Mouse (Mus musculus): Measurements from ENCODE around the gene Kmt2e.
A peak's percentile ranks its signal among the peaks of the same experiment; 100 is the strongest.

Kmt2e gene

DNA sequence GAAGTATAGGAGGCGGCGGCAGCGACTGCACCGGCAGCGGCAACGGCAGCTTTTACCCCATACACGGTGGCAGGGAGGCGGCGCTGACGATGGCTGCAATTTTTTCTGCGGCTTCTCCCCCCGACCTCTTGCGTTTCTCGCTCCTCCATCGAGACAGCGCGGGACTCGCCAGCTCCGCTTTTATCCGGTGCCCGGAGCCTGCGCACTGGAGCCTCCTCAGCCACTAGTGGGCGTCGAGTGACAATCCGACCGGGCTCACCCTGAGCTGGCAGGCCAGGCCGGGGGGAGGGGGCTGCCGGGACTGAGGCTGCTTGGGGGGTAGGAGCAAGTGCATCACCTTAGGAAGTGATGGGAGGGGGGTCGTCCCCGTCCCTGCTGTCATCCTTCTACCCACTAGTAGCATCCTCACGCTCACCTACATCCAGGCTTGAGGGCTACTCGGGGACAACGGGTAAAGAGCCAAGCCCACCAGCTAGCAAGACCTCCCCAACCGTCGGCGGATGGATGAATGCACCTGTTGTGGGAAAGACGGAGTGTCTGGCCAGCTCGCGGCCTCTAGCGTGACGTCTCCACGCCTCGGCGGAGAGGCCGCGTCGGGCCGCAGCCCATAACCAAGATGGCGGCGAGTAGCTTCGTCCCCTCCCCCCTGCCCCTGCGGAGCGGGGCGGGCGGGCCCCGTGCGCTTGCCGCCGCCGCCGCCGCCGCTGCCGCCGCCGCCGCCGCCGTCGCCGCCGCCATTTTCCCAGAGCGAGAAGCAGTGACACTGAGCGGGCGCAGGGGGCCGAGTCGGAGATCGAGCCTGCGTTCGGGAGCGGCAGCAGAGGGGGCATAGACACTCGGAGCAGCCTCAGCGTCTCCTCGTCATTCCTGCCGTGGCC, at the start of gene Kmt2e:
Gene Kmt2e, plus strand, starts transcription at position 722 of the 878 bp plus-strand sequence.
- peak; percentile 93 for DNase-seq (ENCODE audit: low spot score in 2 of 2)

DNA sequence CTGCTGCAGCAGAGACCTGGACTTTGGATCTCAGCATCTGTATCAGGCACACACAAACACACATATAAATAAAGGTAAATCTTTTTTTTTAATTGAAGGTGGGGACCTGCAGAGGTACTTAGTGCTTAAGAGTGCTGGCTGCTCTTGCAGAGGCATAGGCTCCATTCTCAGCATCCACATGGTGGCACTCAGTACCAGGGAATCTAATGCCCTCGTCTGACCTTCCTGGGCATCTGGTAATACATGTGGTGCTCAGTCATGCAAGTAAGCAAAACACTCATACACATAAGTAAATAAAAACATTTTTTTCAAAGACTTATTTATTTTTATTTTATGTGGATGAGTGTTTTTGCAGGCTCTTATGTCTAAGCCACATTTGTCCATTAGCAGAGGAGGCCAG, 49.1 kb upstream of the Kmt2e start:
- no peak for DNase-seq (ENCODE audit: low spot score in 2 of 2)

GRCm38 (mm10) chr5:23385763-23386217, 48.5 kb upstream of the Kmt2e start:
- no peak for DNase-seq (ENCODE audit: low spot score in 2 of 2)

- peak; percentile 73 to 84 for DNase-seq (ENCODE audit: low spot score in 2 of 2)
Observed at GRCm38 (mm10) chr5:23386562-23387312, 47.5 kb upstream of the Kmt2e start.

DNA sequence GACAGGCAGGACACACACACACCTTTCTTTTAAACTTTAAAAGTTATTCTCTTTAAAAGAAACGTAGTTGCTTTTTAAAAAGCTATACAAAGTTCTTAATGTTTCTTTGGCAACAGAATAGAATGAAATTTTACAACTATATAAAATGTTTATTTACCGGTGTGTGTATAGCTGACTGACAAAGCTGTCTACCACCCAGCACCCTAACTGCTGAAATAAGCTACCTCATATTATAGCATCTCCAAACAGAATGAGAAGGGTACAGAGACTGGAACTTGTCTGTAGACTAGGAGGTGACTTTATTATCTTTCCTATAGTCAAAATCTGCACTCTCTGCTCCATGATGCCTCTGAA, 47.0 kb upstream of the Kmt2e start:
- DNase-seq (ENCODE audit: low spot score in 2 of 2): no peak

DNA sequence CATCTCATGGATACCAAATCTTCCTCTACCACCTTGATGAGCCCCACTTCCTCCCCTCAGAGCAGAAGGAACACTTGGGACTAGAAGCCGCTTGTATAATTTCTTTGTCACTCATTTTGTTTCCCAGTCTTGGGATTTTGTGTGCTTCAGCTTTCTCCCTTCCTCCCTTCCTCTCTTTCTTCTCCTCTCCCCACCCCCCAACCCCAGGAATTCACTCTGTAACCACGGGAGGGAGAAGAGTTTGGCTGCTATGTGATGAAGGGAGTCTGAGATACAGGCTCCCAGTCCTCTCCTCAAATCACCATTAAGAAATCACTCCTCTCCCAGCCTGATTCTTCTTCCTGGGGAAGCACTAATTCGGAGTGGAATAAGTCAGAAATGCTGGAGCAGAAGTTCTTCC, 46.1 kb upstream of the Kmt2e start:
- DNase-seq (ENCODE audit: low spot score in 2 of 2): no peak

GRCm38 (mm10) chr5:23389601-23390305, 44.5 kb upstream of the Kmt2e start:
- no peak for DNase-seq (ENCODE audit: low spot score in 2 of 2)

- DNase-seq (ENCODE audit: low spot score in 2 of 2): no peak
Observed at GRCm38 (mm10) chr5:23391714-23392113, 42.5 kb upstream of the Kmt2e start.

DNA sequence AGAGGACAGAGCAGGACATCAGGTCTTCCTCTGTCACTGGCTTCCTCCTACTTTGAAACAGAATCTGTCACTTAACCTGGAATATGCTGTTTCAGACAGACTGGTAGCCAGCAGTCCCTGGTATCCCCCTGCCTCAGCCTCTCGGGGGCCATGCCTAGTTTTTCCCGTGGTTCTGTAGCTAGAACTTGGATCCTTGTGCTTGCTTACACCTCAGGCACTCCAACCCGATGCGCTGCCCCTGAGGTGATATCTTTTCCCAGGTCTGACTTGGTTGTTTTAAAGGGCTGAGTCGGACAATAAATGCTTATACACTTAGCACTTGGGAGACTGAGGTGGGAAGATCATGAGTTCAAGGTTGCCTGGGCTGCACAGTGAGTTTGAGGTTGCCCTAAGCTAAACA, 40.4 kb upstream of the Kmt2e start:
- no peak for DNase-seq (ENCODE audit: low spot score in 2 of 2)

GRCm38 (mm10) chr5:23394366-23395145, 39.7 kb upstream of the Kmt2e start:
- no peak for DNase-seq (ENCODE audit: low spot score in 2 of 2)

GRCm38 (mm10) chr5:23395721-23396120, 38.5 kb upstream of the Kmt2e start:
- no peak for DNase-seq (ENCODE audit: low spot score in 2 of 2)

GRCm38 (mm10) chr5:23396756-23397155, 37.5 kb upstream of the Kmt2e start:
- DNase-seq (ENCODE audit: low spot score in 2 of 2): no peak

GRCm38 (mm10) chr5:23400156-23400555, 34.1 kb upstream of the Kmt2e start:
- DNase-seq (ENCODE audit: low spot score in 2 of 2): no peak

DNA sequence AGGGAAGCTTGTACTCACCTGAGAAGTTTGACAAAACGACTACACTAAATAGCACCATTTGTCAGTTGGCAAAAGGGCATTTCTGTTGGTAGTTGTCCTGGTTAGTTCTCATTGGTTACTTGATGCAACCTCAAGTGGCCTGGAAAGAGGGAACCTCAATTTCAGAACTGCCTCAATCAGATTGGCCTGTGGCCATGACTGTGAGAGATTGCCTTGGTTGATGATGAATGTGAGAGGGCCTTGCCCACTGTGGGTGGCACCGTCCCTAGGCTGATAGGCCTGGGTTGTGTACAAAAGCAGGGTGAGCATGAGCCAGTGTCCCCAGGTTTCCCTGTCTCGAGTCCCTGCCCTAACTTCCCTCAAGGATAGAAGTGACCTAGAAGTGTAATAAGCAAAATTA, 33.4 kb upstream of the Kmt2e start:
- DNase-seq (ENCODE audit: low spot score in 2 of 2): no peak

- DNase-seq (ENCODE audit: low spot score in 2 of 2): no peak
Observed at GRCm38 (mm10) chr5:23401368-23401767, 32.9 kb upstream of the Kmt2e start.

- no peak for DNase-seq (ENCODE audit: low spot score in 2 of 2)
Observed at GRCm38 (mm10) chr5:23401999-23402398, 32.2 kb upstream of the Kmt2e start.

DNA sequence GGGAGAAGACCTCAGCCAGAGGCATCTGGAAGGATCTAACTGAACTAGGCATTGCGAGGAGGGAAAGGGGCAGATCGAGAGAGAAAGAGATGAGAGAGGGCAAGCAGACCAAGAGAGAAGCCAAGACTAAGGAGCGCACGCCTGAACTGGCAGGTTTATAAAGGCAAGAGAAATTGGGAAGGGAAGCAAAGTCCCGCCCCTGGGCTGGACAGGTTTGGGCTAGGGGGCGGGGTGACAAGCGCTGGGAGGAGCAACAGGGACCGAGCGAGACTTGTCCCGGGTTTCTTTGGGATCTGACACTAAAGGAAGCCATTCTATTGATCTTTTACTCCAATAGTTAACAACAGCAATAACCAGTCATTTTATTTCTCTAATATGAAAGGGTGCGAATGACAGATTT, 31.1 kb upstream of the Kmt2e start:
- DNase-seq (ENCODE audit: low spot score in 2 of 2): no peak

DNA sequence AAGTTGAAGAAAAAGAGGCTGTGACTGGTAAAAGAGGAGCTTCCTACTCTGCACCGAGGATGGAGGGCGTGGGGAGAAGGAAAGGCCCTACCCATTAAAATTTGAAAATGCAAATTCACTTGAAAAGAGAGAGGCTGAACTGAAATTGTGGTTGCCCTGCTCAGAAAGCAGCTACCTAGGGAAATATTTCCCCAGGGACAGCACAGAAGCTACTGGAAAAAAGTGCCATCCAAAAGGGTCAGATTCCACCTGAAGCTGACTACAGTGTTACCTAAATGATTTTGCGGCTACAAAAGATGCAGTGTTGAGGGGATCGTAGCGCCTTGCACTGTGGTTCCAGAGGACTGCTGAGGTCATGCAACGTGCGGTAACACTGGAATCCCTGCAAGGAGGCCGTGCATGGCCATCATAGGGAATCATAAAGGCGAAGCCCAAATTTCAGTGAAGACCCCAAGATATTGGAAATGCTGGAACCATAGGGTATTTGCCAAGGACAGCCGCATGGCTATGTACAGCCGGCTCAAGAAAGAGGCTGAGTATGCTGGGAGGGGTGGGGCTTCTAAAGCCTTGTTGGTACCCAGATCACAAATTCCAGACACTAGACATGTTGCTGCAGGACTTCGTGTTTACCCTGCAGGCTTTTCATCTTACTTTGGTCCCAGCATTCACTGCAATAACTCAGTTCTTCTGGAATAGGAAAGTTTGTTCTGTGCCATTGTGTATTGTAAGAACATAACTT, 28.4 kb upstream of the Kmt2e start:
- DNase-seq (ENCODE audit: low spot score in 2 of 2): no peak

GRCm38 (mm10) chr5:23406405-23406745, 27.9 kb upstream of the Kmt2e start:
- no peak for DNase-seq (ENCODE audit: low spot score in 2 of 2)

- DNase-seq (ENCODE audit: low spot score in 2 of 2): no peak
Observed at GRCm38 (mm10) chr5:23408106-23408505, 26.1 kb upstream of the Kmt2e start.

All from frontal cortex, postnatal 10 days (tissue).